Mouse (Mus musculus): ENCODE data around the gene Gck. TPM values are rescaled to one million over a fixed set of nuclear protein-coding genes. Genes with fewer than 3 reads are reported as not detected.

Gene Gck
- polyA plus RNA-seq (2012; rRNA removed) = 1.4 TPM in 2 replicates

GRCm38 (mm10) chr11:5949586-5950352 is at the start of gene Gck:
Gene Gck (minus strand): TSS chr11:5950081.

GRCm38 (mm10) chr11:5955546-5956276 is 5.8 kb upstream of the Gck start, which contains the start of gene Ykt6:
Gene Ykt6 (plus strand): TSS chr11:5955693.

GRCm38 (mm10) chr11:5898531-5898930 is 51.4 kb downstream of the Gck start, which contains the start of gene Myl7:
Gene Myl7 (minus strand): TSS chr11:5898782.

GRCm38 (mm10) chr11:5877921-5878526 is 71.9 kb downstream of the Gck start, which contains the start of gene Pold2:
Gene Pold2 (minus strand): TSS chr11:5878292.

GRCm38 (mm10) chr11:5861678-5862393 is 88.0 kb downstream of the Gck start, which contains the start of gene Aebp1:
Gene Aebp1 (plus strand): TSS chr11:5861947.

Other genes starting within 250 kb of the Gck start
- 103 and 110 TPM in 2 replicates for gene Mrps24, start 234.4 kb downstream of the Gck start, polyA plus RNA-seq (2012; rRNA removed)
- gene Urgcp, start 187.7 kb downstream of the Gck start, polyA plus RNA-seq (2012; rRNA removed) = 13.4 and 15.7 TPM in 2 replicates
- 92.7 and 127 TPM in 2 replicates for gene Dbnl, start 161.6 kb downstream of the Gck start, polyA plus RNA-seq (2012; rRNA removed)
- 9.1 and 20.6 TPM in 2 replicates for gene Pgam2, start 146.3 kb downstream of the Gck start, polyA plus RNA-seq (2012; rRNA removed)
- 14.5 and 20.8 TPM in 2 replicates for gene Polm, start 112.1 kb downstream of the Gck start, polyA plus RNA-seq (2012; rRNA removed)
- 22.5 and 25.6 TPM in 2 replicates for gene Aebp1, start 88.1 kb downstream of the Gck start, polyA plus RNA-seq (2012; rRNA removed)
- gene Pold2, start 71.8 kb downstream of the Gck start, polyA plus RNA-seq (2012; rRNA removed) = 72.6 and 102 TPM in 2 replicates
- gene Myl7, start 51.3 kb downstream of the Gck start, polyA plus RNA-seq (2012; rRNA removed) = 54.9 and 109 TPM in 2 replicates
- 65.0 and 76.5 TPM in 2 replicates for gene Ykt6, start 5.6 kb upstream of the Gck start, polyA plus RNA-seq (2012; rRNA removed)
- gene Camk2b, start 116.3 kb upstream of the Gck start, polyA plus RNA-seq (2012; rRNA removed) = 4.7 and 5.1 TPM in 2 replicates
- 0.13 and 0.34 TPM in 2 replicates for gene A730071L15Rik, start 249.9 kb upstream of the Gck start, polyA plus RNA-seq (2012; rRNA removed)